Mouse (Mus musculus) liver, embryonic 11.5 days (tissue): ENCODE data around the gene Olfr1184. TPM values are rescaled to one million over a fixed set of nuclear protein-coding genes. Genes with fewer than 3 reads are reported as not detected.
"Not testable (repeated sequence)": the region's sequence is repeated elsewhere in the genome, so short reads cannot be mapped to it uniquely, and the experiment has no call there.

Experiments used
- ATAC-seq: fragments of 200-750 bp; cut with Nextera tagmentation; replicated peaks from 2 replicates; pipeline ENCODE4 v1.8.0; 2017; ENCODE audit warnings: moderate number of reproducible peaks, mild to moderate bottlenecking, moderate TSS enrichment, moderate library complexity; ENCODE audit not compliant: low FRiP score
- DNase-seq: peaks from one replicate; pipeline ENCODE4 v3.0.0-alpha.2; 2017; ENCODE audit warnings: low spot score
- H3K27ac ChIP-seq: fragments of 300-500 bp; sonication (generic); 2 replicates; pipeline ENCODE4 v1.5.1; 2014; ENCODE audit warnings: mild to moderate bottlenecking, low read depth, low read length, control low read depth
- H3K27me3 ChIP-seq: fragments of 300-500 bp; sonication (generic); replicated peaks from 2 replicates; pipeline ENCODE4 v1.6.1; 2014; ENCODE audit warnings: low read length, mixed read lengths; ENCODE audit not compliant: control insufficient read depth, insufficient read depth
- H3K36me3 ChIP-seq: fragments of 300-500 bp; sonication (generic); 2 replicates; pipeline ENCODE4 v1.6.1; 2014; ENCODE audit warnings: mild to moderate bottlenecking, low read length, moderate library complexity, mixed read lengths; ENCODE audit not compliant: control insufficient read depth, insufficient read depth
- H3K4me1 ChIP-seq: fragments of 300-500 bp; sonication (generic); replicated peaks from 2 replicates; pipeline ENCODE4 v1.6.1; 2014; ENCODE audit warnings: low read length, mixed read lengths; ENCODE audit not compliant: control insufficient read depth, insufficient read depth
- H3K4me2 ChIP-seq: fragments of 300-500 bp; sonication (generic); 2 replicates; pipeline ENCODE4 v1.6.1; 2014; ENCODE audit warnings: mild to moderate bottlenecking, control low read depth, moderate library complexity
- H3K4me3 ChIP-seq: fragments of 300-500 bp; sonication (generic); 2 replicates; pipeline ENCODE4 v1.5.1; 2014; ENCODE audit warnings: low read depth, low read length, control low read depth
- H3K9ac ChIP-seq: fragments of 300-500 bp; sonication (generic); 2 replicates; pipeline ENCODE4 v1.6.1; 2014; ENCODE audit warnings: low read depth, low read length, control low read depth
- H3K9me3 ChIP-seq: fragments of 300-500 bp; sonication (generic); 2 replicates; pipeline ENCODE4 v1.6.1; 2016; ENCODE audit warnings: low read length, inconsistent platforms, mixed read lengths; ENCODE audit not compliant: control insufficient read depth
- WGBS: fragments of 180-500 bp; shearing (Covaris S2); extraction: QIAGEN DNeasy Blood & Tissue Kit; methylation state at CpG from one replicate; pipeline ENCODE4 v1.1.7; 2014; 5-methylcytosine and 5-hydroxymethylcytosine counted together
- polyA plus RNA-seq: library from polyadenylated mRNA; unstranded; fragments of >200 nt; fragmentation: Nextera tagmentation; extraction: Ambion mirVana; gene quantifications from 2 replicates; pipeline ENCODE4 v1.2.1, GENCODE M21; 2014

Olfr1184 gene
- not detected in 2 replicates for polyA plus RNA-seq

- Histone ChIP-seq H3K4me1 (no peaks in the 10 kb centered on the region), H3K27ac (no peak within 1 kb of the TSS), H3K4me3 (no peak within 1 kb of the TSS), H3K36me3 (no peaks in the 10 kb centered on the region), H3K9me3 (no peaks in the 10 kb centered on the region), H3K9ac (no peak within 1 kb of the TSS), H3K27me3 (no peaks in the 10 kb centered on the region), H3K4me2 (no peak within 1 kb of the TSS)
- ATAC-seq (no peak), DNase-seq (no peak)
- 79% methylated on average over 2 of the region's 2 CpGs for WGBS
Measured at GRCm38 (mm10) chr2:88483298-88483697, at the start of gene Olfr1184. Olfr1184 (plus strand) TSS chr2:88483598.

GRCm38 (mm10) chr2:88449031-88449430 is 34.4 kb upstream of the Olfr1184 start, which contains the start of gene Gm13757:
Gm13757 (minus strand) TSS chr2:88449131.
- no peaks in the 10 kb centered on the region for H3K36me3 ChIP-seq
- no peak within 1 kb of the TSS for H3K4me2 ChIP-seq
- no peaks in the 10 kb centered on the region for H3K27me3 ChIP-seq
- no peak for DNase-seq
- H3K27ac ChIP-seq: no peak within 1 kb of the TSS
- H3K4me3 ChIP-seq: no peak within 1 kb of the TSS
- no peak for ATAC-seq
- 92% methylated on average over 1 of the region's 1 CpGs for WGBS
- H3K9me3 ChIP-seq: no peaks in the 10 kb centered on the region
- no peak within 1 kb of the TSS for H3K9ac ChIP-seq
- no peaks in the 10 kb centered on the region for H3K4me1 ChIP-seq

- WGBS: 93% methylated on average over 1 of the region's 1 CpGs
- not testable (repeated sequence) for ATAC-seq, DNase-seq
Measured at GRCm38 (mm10) chr2:88454567-88454966, 28.8 kb upstream of the Olfr1184 start, which contains the start of gene Olfr1183. Olfr1183 (plus strand) TSS chr2:88454867.

GRCm38 (mm10) chr2:88493020-88493419 is 9.6 kb downstream of the Olfr1184 start, which contains the start of gene Olfr1185-ps1:
Olfr1185-ps1 (plus strand) TSS chr2:88493320.
- Histone ChIP-seq H3K4me3 (no peak within 1 kb of the TSS), H3K36me3 (no peaks in the 10 kb centered on the region), H3K27ac (no peak within 1 kb of the TSS), H3K9ac (no peak within 1 kb of the TSS), H3K4me1 (no peaks in the 10 kb centered on the region), H3K9me3 (no peaks in the 10 kb centered on the region), H3K27me3 (no peaks in the 10 kb centered on the region), H3K4me2 (no peak within 1 kb of the TSS)
- 70% methylated on average over 2 of the region's 2 CpGs for WGBS
- DNase-seq (no peak), ATAC-seq (no peak)

More at GRCm38 (mm10) chr2:88454567-88454966, 28.8 kb upstream of the Olfr1184 start, which contains the start of gene Olfr1183:
- H3K4me3 ChIP-seq, H3K9ac ChIP-seq, H3K36me3 ChIP-seq, H3K27me3 ChIP-seq, H3K27ac ChIP-seq, H3K4me2 ChIP-seq, H3K4me1 ChIP-seq, H3K9me3 ChIP-seq: not testable (repeated sequence)

GRCm38 (mm10) chr2:88518251-88518650 is 34.9 kb downstream of the Olfr1184 start, which contains the start of gene Olfr1186:
Olfr1186 (plus strand) TSS chr2:88518551.
- Histone ChIP-seq H3K4me3 (no peak within 1 kb of the TSS), H3K4me2 (no peak within 1 kb of the TSS), H3K9me3 (no peaks in the 10 kb centered on the region), H3K27ac (no peak within 1 kb of the TSS), H3K9ac (no peak within 1 kb of the TSS), H3K36me3 (no peaks in the 10 kb centered on the region), H3K27me3 (no peaks in the 10 kb centered on the region), H3K4me1 (no peaks in the 10 kb centered on the region)
- 78% methylated on average over 2 of the region's 2 CpGs for WGBS
- ATAC-seq: no peak
- DNase-seq: no peak

GRCm38 (mm10) chr2:88525720-88526119 is 42.3 kb downstream of the Olfr1184 start:
- Histone ChIP-seq H3K4me2 (no peak overlapping the region), H3K27ac (no peak overlapping the region), H3K27me3 (no peaks in the 10 kb centered on the region), H3K9ac (no peak overlapping the region), H3K4me1 (no peaks in the 10 kb centered on the region), H3K36me3 (no peaks in the 10 kb centered on the region), H3K9me3 (no peaks in the 10 kb centered on the region), H3K4me3 (no peak overlapping the region)
- ATAC-seq: no peak
- DNase-seq: no peak
- WGBS: 70% methylated on average over 3 of the region's 3 CpGs

Other genes starting within 250 kb of the Olfr1184 start
- gene Olfr1173, start 203.7 kb upstream of the Olfr1184 start, polyA plus RNA-seq: not detected in 2 replicates
- not detected in 2 replicates for gene Olfr1174-ps, start 168.5 kb upstream of the Olfr1184 start, polyA plus RNA-seq
- not detected in 2 replicates for gene Olfr1175-ps, start 156.4 kb upstream of the Olfr1184 start, polyA plus RNA-seq
- not detected in 2 replicates for gene Olfr1176, start 146.9 kb upstream of the Olfr1184 start, polyA plus RNA-seq
- gene Olfr1177-ps, start 137.1 kb upstream of the Olfr1184 start, polyA plus RNA-seq: not detected in 2 replicates
- gene Olfr1178, start 96.5 kb upstream of the Olfr1184 start, polyA plus RNA-seq: not detected in 2 replicates
- gene Olfr1179, start 77.1 kb upstream of the Olfr1184 start, polyA plus RNA-seq: not detected in 2 replicates
- gene Olfr1180, start 64.4 kb upstream of the Olfr1184 start, polyA plus RNA-seq: not detected in 2 replicates
- not detected in 2 replicates for gene Olfr1181, start 57.4 kb upstream of the Olfr1184 start, polyA plus RNA-seq
- gene Gm13757, start 34.5 kb upstream of the Olfr1184 start, polyA plus RNA-seq: not detected in 2 replicates
- not detected in 2 replicates for gene Olfr1183, start 28.7 kb upstream of the Olfr1184 start, polyA plus RNA-seq
- gene Olfr1185-ps1, start 9.7 kb downstream of the Olfr1184 start, polyA plus RNA-seq: not detected in 2 replicates
- gene Olfr1186, start 35.0 kb downstream of the Olfr1184 start, polyA plus RNA-seq: not detected in 2 replicates
- not detected in 2 replicates for gene Olfr1188, start 73.3 kb downstream of the Olfr1184 start, polyA plus RNA-seq
- not detected in 2 replicates for gene Olfr1189, start 102.9 kb downstream of the Olfr1184 start, polyA plus RNA-seq
- not detected in 2 replicates for gene Olfr1191-ps1, start 156.9 kb downstream of the Olfr1184 start, polyA plus RNA-seq
- not detected in 2 replicates for gene Olfr1192-ps1, start 164.9 kb downstream of the Olfr1184 start, polyA plus RNA-seq
- gene Olfr1193, start 192.0 kb downstream of the Olfr1184 start, polyA plus RNA-seq: not detected in 2 replicates
- not detected in 2 replicates for gene Olfr1195, start 205.6 kb downstream of the Olfr1184 start, polyA plus RNA-seq
- not detected in 2 replicates for gene Olfr1196, start 221.0 kb downstream of the Olfr1184 start, polyA plus RNA-seq
- not detected in 2 replicates for gene Olfr1197, start 248.8 kb downstream of the Olfr1184 start, polyA plus RNA-seq